Mouse (Mus musculus): Measurements from ENCODE around the gene Gm10490. TPM values are rescaled to one million over a fixed set of nuclear protein-coding genes. Genes with fewer than 3 reads are reported as not detected.

The Gm10490 gene
- polyA plus RNA-seq, 1 experiment: not detected

DNA sequence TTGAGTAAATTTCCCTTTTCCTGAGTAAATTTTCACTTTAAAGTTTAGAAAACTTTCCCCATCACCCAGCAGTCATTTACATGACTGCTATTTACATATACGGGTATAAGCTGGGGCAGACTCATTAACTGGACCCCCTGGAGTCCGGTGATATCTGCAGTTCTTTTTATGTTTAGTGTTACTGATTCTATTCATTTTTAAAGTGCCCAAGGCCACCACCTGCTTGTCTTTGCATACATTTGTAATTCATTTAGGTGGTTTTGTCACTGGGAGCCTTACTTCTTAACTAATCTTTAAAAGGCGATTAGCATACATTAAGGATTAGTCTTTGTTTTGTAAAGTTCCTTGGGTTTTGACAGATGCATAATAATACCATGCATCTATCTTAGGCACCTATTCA is 39.5 kb upstream of the Gm10490 start:
- WGBS: 93% methylated on average over 3 of the region's 3 CpGs
- Histone ChIP-seq H3K4me1 (replicated peaks; ENCODE audit: control insufficient read depth, insufficient read depth, low read length) (peaks cover 6% of the 10 kb centered on the region), H3K27me3 (ENCODE audit: control insufficient read depth, insufficient read depth, low read length) (no peaks in the 10 kb centered on the region), H3K27ac (ENCODE audit: control insufficient read depth, insufficient read depth, low read length) (no peak overlapping the region), H3K4me3 (ENCODE audit: control insufficient read depth, insufficient read depth, low read length) (no peak overlapping the region), H3K36me3 (ENCODE audit: control insufficient read depth, insufficient read depth, low read length) (peaks cover 28% of the 10 kb centered on the region)
- no peak for TF ChIP-seq CTCF (IDR thresholded peaks at IDR 0.05; ENCODE audit: borderline replicate concordance, control insufficient read depth, extremely low read depth, insufficient read depth, low read length, poor library complexity)
- no peak for DNase-seq

DNA sequence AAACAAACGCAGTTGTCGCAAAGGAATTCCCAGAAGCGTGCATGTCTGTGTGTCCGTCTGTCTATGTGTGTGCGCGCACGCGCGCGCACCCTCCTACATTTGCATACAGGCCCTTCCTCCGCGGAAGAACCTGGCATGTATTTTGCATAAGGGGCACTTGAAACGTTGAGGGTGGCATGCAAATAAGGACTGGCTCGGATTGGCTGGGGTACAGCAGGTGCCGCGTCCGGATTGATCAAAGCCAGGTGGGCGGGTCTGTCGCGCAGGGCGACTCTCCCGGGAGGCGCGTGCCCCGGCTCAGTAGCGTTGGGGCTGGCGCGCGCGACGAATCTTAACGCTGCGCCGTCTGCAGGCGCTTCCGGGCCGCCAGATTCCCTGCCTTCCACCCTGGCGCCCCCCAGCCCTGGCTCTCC is 31.3 kb upstream of the Gm10490 start, which contains the start of gene Pim2:
Pim2 (plus strand) TSS at position 256 of the 413 bp plus-strand sequence.
- Histone ChIP-seq H3K4me1 (replicated peaks; ENCODE audit: control insufficient read depth, insufficient read depth, low read length) (peaks cover 13% of the 10 kb centered on the region), H3K27ac (ENCODE audit: control insufficient read depth, insufficient read depth, low read length) (no peak within 1 kb of the TSS), H3K4me3 (ENCODE audit: control insufficient read depth, insufficient read depth, low read length) (peak within 1 kb of the TSS; percentile 78), H3K27me3 (ENCODE audit: control insufficient read depth, insufficient read depth, low read length) (no peaks in the 10 kb centered on the region), H3K36me3 (ENCODE audit: control insufficient read depth, insufficient read depth, low read length) (peaks cover 10% of the 10 kb centered on the region; the same call in 1 of the 2 replicates)
- TF ChIP-seq POLR2A (IDR thresholded peaks at IDR 0.05; ENCODE audit: control insufficient read depth, extremely low read depth, insufficient read depth, low read length, poor library complexity) (peak; percentile 72), CTCF (IDR thresholded peaks at IDR 0.05; ENCODE audit: borderline replicate concordance, control insufficient read depth, extremely low read depth, insufficient read depth, low read length, poor library complexity) (no peak)
- WGBS: 1% methylated on average over 31 of the region's 38 CpGs
- peak; percentile 86 for DNase-seq

DNA sequence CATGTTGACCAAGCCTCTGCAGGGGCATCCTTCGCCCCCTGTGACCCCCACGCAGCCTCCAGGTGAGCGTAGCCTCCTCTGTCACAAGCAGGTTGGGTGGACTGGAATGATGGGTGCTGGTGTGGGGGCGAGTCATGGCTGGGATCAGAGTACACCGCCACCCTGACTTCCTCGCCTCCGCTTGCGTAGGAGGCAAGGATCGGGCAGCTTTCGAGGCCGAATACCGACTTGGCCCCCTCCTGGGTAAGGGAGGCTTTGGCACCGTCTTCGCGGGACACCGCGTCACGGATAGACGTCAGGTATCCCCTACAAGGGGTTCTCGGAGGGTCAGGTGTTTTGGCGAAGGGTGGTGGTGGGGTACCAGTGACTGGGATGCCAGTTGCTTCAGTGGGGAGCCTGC is 30.8 kb upstream of the Gm10490 start:
- H3K4me3 ChIP-seq (ENCODE audit: control insufficient read depth, insufficient read depth, low read length): peak overlapping the region; percentile 78
- H3K27me3 ChIP-seq (ENCODE audit: control insufficient read depth, insufficient read depth, low read length): no peaks in the 10 kb centered on the region
- DNase-seq: peak; percentile 19
- 5% methylated on average over 17 of the region's 21 CpGs for WGBS
- peaks cover 13% of the 10 kb centered on the region for H3K4me1 ChIP-seq (replicated peaks; ENCODE audit: control insufficient read depth, insufficient read depth, low read length)
- H3K27ac ChIP-seq (ENCODE audit: control insufficient read depth, insufficient read depth, low read length): no peak overlapping the region
- TF ChIP-seq POLR2A (IDR thresholded peaks at IDR 0.05; ENCODE audit: control insufficient read depth, extremely low read depth, insufficient read depth, low read length, poor library complexity) (no peak), CTCF (IDR thresholded peaks at IDR 0.05; ENCODE audit: borderline replicate concordance, control insufficient read depth, extremely low read depth, insufficient read depth, low read length, poor library complexity) (no peak)
- peaks cover 6% of the 10 kb centered on the region; the same call in 1 of the 2 replicates for H3K36me3 ChIP-seq (ENCODE audit: control insufficient read depth, insufficient read depth, low read length)

DNA sequence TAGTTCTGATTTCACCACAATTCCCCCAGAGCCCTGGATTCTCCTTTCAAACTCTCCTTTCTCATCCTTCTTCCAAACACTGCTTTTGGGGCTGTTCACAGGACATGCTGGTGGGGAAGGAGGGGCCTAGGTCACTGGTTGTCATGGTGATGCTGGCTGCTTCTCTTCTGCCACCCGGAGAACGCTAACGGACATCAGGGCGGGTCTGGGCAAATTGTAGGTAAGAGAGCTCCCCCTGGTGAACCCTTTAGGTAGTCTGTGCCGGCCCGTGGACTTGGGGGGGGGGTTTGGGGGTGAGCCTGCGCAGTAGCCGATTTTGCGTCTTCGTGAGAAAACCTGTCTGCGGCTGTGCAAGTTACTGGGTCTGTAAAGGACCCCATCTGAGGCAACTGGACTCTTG is 29.5 kb upstream of the Gm10490 start:
- no peak overlapping the region for H3K27ac ChIP-seq (ENCODE audit: control insufficient read depth, insufficient read depth, low read length)
- peak; percentile 43 for DNase-seq
- TF ChIP-seq POLR2A (IDR thresholded peaks at IDR 0.05; ENCODE audit: control insufficient read depth, extremely low read depth, insufficient read depth, low read length, poor library complexity) (no peak), CTCF (IDR thresholded peaks at IDR 0.05; ENCODE audit: borderline replicate concordance, control insufficient read depth, extremely low read depth, insufficient read depth, low read length, poor library complexity) (peak; percentile 53; the same call in 1 of the 2 replicates)
- no peaks in the 10 kb centered on the region for H3K36me3 ChIP-seq (ENCODE audit: control insufficient read depth, insufficient read depth, low read length)
- WGBS: 1% methylated on average over 11 of the region's 11 CpGs
- H3K4me3 ChIP-seq (ENCODE audit: control insufficient read depth, insufficient read depth, low read length): peak overlapping the region; percentile 14; the same call in 1 of the 2 replicates
- H3K4me1 ChIP-seq (replicated peaks; ENCODE audit: control insufficient read depth, insufficient read depth, low read length): peaks cover 15% of the 10 kb centered on the region
- H3K27me3 ChIP-seq (ENCODE audit: control insufficient read depth, insufficient read depth, low read length): no peaks in the 10 kb centered on the region

DNA sequence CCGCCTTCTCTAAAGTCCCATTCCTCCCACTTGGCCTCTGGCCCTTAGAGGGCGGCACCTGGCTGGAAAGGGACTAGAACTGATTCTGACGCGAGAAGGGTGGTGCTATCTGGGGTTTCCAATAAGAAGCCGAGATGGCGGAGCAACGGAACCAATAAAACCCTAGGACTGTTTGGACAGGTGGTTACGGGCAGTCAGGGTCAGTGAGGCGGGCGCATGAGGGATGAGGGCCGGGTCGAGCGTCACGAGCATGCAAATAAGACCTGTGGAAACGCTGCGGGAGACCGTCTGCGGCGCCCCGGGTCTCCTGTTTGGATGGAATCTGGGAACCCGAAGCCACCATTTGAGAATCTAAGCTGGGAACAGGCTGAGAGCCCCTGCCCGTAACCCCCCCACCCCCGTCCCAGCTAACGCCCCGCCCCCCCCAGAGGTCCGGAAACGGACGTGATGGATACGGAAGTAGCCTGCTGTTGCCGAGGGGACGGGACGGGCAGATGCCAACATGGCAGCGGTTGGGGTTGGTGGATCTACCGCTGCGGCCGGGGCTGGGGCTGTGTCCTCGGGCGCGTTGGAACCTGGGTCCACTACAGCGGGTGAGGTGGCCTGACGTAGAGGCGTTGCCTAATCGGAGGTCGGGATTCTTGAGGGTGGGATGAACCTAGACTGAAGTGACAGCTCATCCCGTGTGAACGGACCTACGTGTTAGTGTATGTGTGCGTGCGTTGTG is 25.3 kb upstream of the Gm10490 start, which contains the start of gene Slc35a2:
Slc35a2 (plus strand) TSS at position 188 of the 727 bp plus-strand sequence.
- no peaks in the 10 kb centered on the region for H3K27me3 ChIP-seq (ENCODE audit: control insufficient read depth, insufficient read depth, low read length)
- no peak within 1 kb of the TSS for H3K27ac ChIP-seq (ENCODE audit: control insufficient read depth, insufficient read depth, low read length)
- H3K4me1 ChIP-seq (replicated peaks; ENCODE audit: control insufficient read depth, insufficient read depth, low read length): peaks cover 11% of the 10 kb centered on the region
- TF ChIP-seq POLR2A (IDR thresholded peaks at IDR 0.05; ENCODE audit: control insufficient read depth, extremely low read depth, insufficient read depth, low read length, poor library complexity) (0 out of 2 replicates have a peak, but pooled peaks have one; percentile 26), CTCF (IDR thresholded peaks at IDR 0.05; ENCODE audit: borderline replicate concordance, control insufficient read depth, extremely low read depth, insufficient read depth, low read length, poor library complexity) (no peak)
- WGBS: under 1% methylated on average over 44 of the region's 49 CpGs
- DNase-seq: peak; percentile 55
- no peaks in the 10 kb centered on the region for H3K36me3 ChIP-seq (ENCODE audit: control insufficient read depth, insufficient read depth, low read length)
- peak within 1 kb of the TSS; percentile 80 for H3K4me3 ChIP-seq (ENCODE audit: control insufficient read depth, insufficient read depth, low read length)

DNA sequence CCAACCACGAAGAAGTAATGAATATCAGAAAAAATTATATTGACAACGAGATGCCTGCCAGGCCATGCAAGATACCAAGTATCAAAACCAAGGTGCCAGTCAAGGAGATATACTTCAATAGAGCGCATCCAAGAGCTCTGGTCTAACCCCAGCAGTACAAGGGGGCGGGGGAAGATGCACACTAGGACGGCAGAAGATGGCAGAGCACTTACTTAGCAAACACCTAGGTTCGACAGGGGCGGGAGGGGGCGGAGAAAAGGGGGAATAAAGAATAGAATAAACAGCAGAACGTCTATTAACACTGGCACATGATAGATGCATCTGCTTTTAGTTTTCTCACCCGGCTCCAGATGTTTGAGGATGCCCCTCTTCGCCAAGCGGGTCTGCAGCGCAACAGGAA is 11.1 kb upstream of the Gm10490 start:
- peak; percentile 13 for DNase-seq
- H3K27ac ChIP-seq (ENCODE audit: control insufficient read depth, insufficient read depth, low read length): peak overlapping the region; percentile 96; the same call in 1 of the 2 replicates
- TF ChIP-seq CTCF (IDR thresholded peaks at IDR 0.05; ENCODE audit: borderline replicate concordance, control insufficient read depth, extremely low read depth, insufficient read depth, low read length, poor library complexity) (no peak), POLR2A (IDR thresholded peaks at IDR 0.05; ENCODE audit: control insufficient read depth, extremely low read depth, insufficient read depth, low read length, poor library complexity) (no peak)
- 12% methylated on average over 13 of the region's 13 CpGs for WGBS
- H3K4me1 ChIP-seq (replicated peaks; ENCODE audit: control insufficient read depth, insufficient read depth, low read length): 0 out of 2 replicates have a peak, but pooled peaks cover 2% of the 10 kb centered on the region
- no peaks in the 10 kb centered on the region for H3K27me3 ChIP-seq (ENCODE audit: control insufficient read depth, insufficient read depth, low read length)
- H3K4me3 ChIP-seq (ENCODE audit: control insufficient read depth, insufficient read depth, low read length): peak overlapping the region; percentile 100
- peaks cover 16% of the 10 kb centered on the region; the same call in 1 of the 2 replicates for H3K36me3 ChIP-seq (ENCODE audit: control insufficient read depth, insufficient read depth, low read length)

Data from thymus, adult 2 months (tissue).